Mouse (Mus musculus) cerebellum, postnatal 4 days (tissue): ENCODE data around the gene Zfhx3.

Experiments
- DNase-seq, 2 experiments: peaks; one replicate each; pipeline ENCODE4 v3.0.0; 2022; ENCODE audit warnings: low spot score in 2 of 2, mixed read lengths in 1 of 2

Zfhx3 gene

GRCm38 (mm10) chr8:108886599-108887255 is 944.3 kb downstream of the Zfhx3 start:
- DNase-seq, result peak; percentile 73 to 85

DNA sequence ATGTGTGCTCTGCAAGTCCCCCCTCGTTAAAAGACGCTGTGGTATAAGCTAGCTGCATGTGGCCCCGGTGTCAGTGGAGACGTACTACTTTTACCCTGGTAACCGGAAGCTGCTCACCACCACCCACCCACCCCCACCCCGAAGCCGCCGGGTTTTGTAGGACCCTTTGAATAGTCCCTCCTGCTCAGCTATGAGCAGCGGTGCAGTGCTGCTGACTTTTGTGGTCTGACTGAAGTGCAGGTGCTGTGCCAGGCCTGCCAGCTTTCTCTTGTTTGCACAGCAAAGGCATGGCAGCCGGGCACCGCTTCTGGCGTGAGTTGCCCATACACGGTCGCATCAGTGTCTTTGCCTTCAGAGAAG is 944.8 kb downstream of the Zfhx3 start:
- no peak for DNase-seq

GRCm38 (mm10) chr8:108887890-108888289 is 945.4 kb downstream of the Zfhx3 start:
- no peak for DNase-seq

- no peak for DNase-seq
Measured at GRCm38 (mm10) chr8:108888924-108889323, 946.5 kb downstream of the Zfhx3 start.

- DNase-seq, result no peak
Measured at GRCm38 (mm10) chr8:108889406-108889805, 947.0 kb downstream of the Zfhx3 start.

GRCm38 (mm10) chr8:108894287-108894686 is 951.8 kb downstream of the Zfhx3 start:
- DNase-seq, result no peak

DNA sequence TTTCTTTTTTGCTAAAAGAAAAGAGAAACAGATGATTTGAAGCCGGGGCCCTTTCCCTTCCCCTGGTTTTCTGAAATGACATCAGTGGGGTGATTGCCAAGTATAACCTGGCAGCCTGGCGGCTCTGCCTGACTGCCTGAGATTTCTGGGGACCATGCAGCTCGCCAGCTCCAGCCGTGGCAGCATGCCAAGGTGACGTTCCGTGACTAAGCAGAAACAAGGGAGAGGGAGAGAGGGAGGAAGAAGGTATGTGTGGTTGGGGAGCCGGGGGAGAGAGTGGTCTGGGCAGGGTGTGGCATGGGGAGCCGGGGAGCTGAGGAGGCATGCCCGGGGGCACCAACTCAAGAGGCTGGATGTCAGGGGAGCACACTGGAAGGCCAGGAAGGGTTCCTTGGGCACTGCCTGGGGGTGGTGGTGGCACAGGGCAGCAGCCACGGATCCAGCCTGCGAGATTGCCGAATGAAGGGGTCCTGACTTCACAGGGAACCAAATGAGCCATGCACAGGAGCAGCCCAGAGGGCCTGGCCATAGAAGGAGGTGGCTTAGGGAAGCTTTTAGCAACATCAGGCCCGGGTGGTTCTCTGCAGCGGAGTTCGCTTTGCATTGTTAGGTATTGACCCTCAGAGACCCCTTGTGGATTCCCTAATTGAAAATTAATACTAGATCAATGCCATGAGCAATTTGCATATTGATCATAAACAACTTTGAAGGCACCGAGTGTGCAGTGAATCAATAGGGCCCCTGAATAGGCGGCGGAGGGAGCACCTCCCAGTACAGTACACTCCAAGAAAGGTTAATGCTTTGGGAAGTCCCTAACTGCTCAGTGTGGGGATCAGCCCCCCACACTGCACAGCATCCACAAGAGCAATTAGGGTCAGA is 954.3 kb downstream of the Zfhx3 start:
- DNase-seq, result peak; percentile 72 to 88

DNA sequence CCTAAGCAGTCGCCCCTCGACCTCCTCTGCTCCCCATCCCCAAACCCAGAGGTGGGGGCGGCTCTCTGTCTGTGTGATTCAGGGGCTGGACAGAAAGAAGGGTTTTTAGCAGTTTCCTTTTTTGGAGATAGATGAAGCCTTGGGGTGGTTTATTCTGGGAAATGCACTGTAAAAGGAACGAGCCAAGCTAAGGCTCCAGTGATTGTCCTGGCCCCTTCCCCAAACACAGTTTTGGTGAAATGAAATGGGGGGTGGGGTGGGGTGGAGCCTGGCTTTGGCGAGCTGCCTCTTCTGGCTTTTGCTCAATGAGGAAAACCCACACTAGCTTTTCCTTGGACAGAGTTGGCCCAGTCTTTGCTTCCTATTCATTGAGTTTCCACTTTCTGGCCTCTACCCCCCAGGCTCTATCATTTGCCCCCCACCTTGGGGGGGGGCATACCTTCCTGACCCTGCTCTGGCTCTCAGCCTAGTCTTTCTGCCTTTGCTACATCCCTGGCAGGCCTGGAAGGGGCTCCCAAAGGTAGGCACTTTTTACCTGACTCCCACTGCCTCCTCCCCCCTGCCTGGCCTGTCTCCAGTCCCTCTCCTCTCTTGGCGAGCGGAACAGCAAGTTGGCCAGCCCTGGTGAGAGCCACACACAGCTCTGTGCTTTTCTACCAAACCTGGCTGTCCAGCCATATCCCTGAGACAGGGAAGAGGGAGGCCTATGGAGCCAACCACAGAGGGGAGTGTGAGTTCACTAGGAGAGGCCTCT is 955.1 kb downstream of the Zfhx3 start:
- no peak for DNase-seq

DNA sequence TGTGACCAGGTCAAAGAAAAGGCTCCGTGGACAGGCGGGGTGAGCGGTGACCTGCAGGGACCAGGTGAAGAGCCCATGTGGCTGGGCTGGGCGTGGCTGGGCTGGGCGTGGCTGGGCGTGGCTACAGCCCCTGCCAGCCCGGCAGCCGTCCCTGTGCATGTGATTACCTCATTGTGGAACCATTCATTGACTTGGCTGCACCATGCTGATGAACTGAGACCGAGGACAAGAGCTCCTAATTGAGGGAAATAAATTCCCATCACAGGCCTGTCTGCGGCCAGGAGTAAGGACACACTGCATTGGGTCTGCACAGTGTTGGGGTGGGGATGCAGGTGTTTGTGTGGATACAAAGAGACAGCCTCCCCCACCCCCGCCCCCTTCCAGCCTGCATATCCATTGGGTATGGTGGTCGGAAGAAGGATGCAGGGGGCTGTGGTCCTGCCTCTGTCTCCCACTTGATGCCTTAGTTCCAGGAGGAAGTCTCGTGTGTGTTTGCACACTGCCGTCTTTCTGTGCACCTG is 956.9 kb downstream of the Zfhx3 start:
- DNase-seq, result no peak

GRCm38 (mm10) chr8:108900541-108900940 is 958.1 kb downstream of the Zfhx3 start:
- no peak for DNase-seq

DNA sequence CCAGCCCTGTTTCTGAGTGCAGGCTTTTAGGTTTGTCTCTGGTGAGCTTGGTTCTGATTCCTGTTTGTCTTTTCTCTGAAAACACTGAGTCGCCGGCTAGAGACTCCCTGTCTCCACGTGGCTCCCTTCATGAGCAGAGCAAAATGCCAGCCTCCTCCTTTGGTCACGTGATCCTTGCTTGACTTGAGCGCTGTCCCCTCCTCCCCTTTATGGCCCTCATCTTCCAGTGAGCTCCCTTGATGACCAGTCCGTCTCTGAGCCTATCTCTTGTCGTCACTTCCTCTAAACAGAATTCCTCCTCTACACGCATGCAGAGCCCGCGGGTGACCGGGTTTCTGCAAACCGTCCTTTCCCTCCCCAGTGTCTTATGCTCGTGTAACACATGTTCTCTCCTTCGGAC is 958.8 kb downstream of the Zfhx3 start:
- DNase-seq, result no peak

- no peak for DNase-seq
Measured at GRCm38 (mm10) chr8:108903550-108903949, 961.1 kb downstream of the Zfhx3 start.

- DNase-seq, result no peak
Measured at GRCm38 (mm10) chr8:108904288-108904971, 962.0 kb downstream of the Zfhx3 start.

GRCm38 (mm10) chr8:108908066-108908465 is 965.6 kb downstream of the Zfhx3 start:
- no peak for DNase-seq

GRCm38 (mm10) chr8:108908540-108908939 is 966.1 kb downstream of the Zfhx3 start:
- no peak for DNase-seq

GRCm38 (mm10) chr8:108909035-108909434 is 966.6 kb downstream of the Zfhx3 start:
- no peak for DNase-seq

DNA sequence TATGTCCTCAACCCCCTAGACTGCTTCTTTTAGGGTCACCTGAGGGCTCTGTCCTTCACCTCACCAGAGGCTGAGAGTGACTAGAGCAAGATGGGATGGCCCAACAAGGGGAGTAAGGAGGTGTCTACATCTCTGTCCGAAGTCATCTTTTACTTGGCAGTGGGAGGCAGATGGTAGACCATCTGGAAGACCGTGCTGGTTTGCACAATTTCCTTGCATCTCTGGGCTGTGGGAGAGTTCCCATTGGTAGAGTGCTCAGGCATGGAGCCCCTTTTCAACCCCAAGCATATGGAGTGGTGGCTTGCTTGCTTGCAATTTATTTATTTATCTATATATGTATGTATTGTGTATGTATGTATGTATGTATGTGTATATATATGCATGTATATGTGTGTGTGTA is 967.0 kb downstream of the Zfhx3 start:
- DNase-seq, result no peak

GRCm38 (mm10) chr8:108910843-108911242 is 968.4 kb downstream of the Zfhx3 start:
- no peak for DNase-seq

DNA sequence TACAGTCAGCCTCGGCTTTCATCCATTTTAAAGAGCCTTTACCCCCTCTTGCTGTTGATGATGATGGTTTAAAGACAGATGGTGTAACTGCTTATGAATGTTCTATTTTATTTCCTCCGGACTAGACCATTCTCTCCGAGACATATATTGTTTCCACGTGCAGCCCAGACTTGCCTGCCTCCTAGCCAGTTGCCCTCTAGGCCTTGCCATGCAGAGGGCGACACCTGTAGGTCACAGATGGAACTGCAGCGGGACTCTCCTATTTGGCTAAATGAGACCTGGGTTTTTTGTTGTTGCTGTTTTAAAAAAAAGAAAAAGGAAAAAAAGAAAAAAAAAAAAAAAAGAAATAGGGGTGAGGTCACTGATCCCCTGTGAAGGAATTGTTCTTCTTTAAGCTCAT is 969.1 kb downstream of the Zfhx3 start:
- peak; percentile 92 for DNase-seq

- no peak for DNase-seq
Measured at GRCm38 (mm10) chr8:108912998-108913397, 970.6 kb downstream of the Zfhx3 start.

DNA sequence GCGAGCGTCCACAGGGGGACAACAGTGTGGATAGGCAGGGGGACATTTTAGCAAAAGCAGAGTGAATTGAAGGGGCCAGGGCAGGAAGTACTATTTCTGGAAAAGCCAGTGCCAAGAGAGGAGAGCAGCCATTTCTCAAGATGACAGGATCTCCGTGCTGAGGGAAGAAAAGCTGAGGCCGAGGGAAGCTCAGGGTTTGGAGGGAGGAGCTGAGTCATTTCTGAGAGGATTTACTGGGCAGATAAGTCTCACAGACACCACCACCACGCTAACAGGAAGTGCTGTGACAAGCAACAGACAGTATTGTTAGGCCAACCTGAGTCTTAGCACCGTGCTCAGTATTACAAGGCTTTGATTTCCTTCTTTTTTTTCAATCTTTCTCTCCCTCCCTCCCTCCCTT is 973.0 kb downstream of the Zfhx3 start:
- no peak for DNase-seq

DNA sequence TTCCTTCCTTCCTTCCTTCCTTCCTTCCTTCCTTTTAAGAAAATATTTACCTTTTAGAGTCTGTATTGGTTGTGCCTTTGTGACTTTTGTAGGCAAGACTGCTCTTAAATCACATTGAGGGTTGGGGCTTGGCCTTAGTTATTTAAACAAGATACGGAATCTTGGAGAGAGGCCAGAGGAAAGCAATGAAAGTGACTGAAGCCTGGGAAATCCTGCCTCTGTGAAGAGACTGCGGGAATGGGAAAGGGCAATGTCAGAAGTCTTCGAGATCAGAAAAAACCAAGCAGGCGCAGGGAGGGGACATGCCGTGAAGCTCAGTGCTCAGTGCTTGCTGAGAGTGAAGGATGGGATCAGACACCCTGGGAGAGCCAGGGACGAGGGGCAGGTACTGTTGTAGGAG is 973.4 kb downstream of the Zfhx3 start:
- no peak for DNase-seq
